Mouse (Mus musculus) embryonic fibroblast, embryonic 13.5 days (primary cell): ENCODE results near the gene Strn3.

ENCODE experiments used
- CTCF ChIP-seq: IDR thresholded peaks from 2 replicates; pipeline ENCODE4 v1.5.1; 2011; ENCODE audit warnings: mild to moderate bottlenecking, control low read depth, low read length, moderate library complexity, borderline replicate concordance; ENCODE audit not compliant: insufficient read depth
- POLR2A ChIP-seq: IDR thresholded peaks from 2 replicates; pipeline ENCODE4 v1.6.1; 2011; ENCODE audit warnings: low read depth, mild to moderate bottlenecking, control low read depth, low read length, moderate library complexity

- TF ChIP-seq POLR2A (no peak), CTCF (no peak)
Measured at GRCm38 (mm10) chr12:51734605-51735211, 43.0 kb upstream of the Strn3 start.
